Mouse (Mus musculus): ENCODE results near the gene Eri3.

The Eri3 gene

GRCm38 (mm10) chr4:117550140-117550851 lies at the start of gene Eri3:
TSS of gene Eri3 (plus strand) at chr4:117550365.
- in situ Hi-C loops (cut with MboI; ENCODE audit: low pct_unique_long_range_greater_than_20kb in 1 of 2, low sequenced_read_pairs in 2 of 2, unreplicated experiment in 1 of 2): no loop called here

- in situ Hi-C loops (cut with MboI; ENCODE audit: low pct_unique_long_range_greater_than_20kb in 1 of 2, low sequenced_read_pairs in 2 of 2, unreplicated experiment in 1 of 2): no loop called here
These were observed 31.9 kb upstream of the Eri3 start for GRCm38 (mm10) chr4:117518246-117518645.

- in situ Hi-C loops (cut with MboI; ENCODE audit: low pct_unique_long_range_greater_than_20kb in 1 of 2, low sequenced_read_pairs in 2 of 2, unreplicated experiment in 1 of 2): no loop called here
These were observed 28.8 kb upstream of the Eri3 start for GRCm38 (mm10) chr4:117521350-117521749.

- in situ Hi-C loops (cut with MboI; ENCODE audit: low pct_unique_long_range_greater_than_20kb in 1 of 2, low sequenced_read_pairs in 2 of 2, unreplicated experiment in 1 of 2): no loop called here
These were observed 24.2 kb upstream of the Eri3 start for GRCm38 (mm10) chr4:117525990-117526389.

- in situ Hi-C loops (cut with MboI; ENCODE audit: low pct_unique_long_range_greater_than_20kb in 1 of 2, low sequenced_read_pairs in 2 of 2, unreplicated experiment in 1 of 2): no loop called here
These were observed 22.9 kb upstream of the Eri3 start for GRCm38 (mm10) chr4:117527116-117527899.

GRCm38 (mm10) chr4:117527952-117528351 lies 22.2 kb upstream of the Eri3 start:
- in situ Hi-C loops (cut with MboI; ENCODE audit: low pct_unique_long_range_greater_than_20kb in 1 of 2, low sequenced_read_pairs in 2 of 2, unreplicated experiment in 1 of 2): no loop called here

- in situ Hi-C loops (cut with MboI; ENCODE audit: low pct_unique_long_range_greater_than_20kb in 1 of 2, low sequenced_read_pairs in 2 of 2, unreplicated experiment in 1 of 2): no loop called here
These were observed 20.3 kb upstream of the Eri3 start for GRCm38 (mm10) chr4:117529843-117530242.

- in situ Hi-C loops (cut with MboI; ENCODE audit: low pct_unique_long_range_greater_than_20kb in 1 of 2, low sequenced_read_pairs in 2 of 2, unreplicated experiment in 1 of 2): no loop called here
These were observed 14.5 kb upstream of the Eri3 start for GRCm38 (mm10) chr4:117535496-117536200.

GRCm38 (mm10) chr4:117537002-117537401 lies 13.2 kb upstream of the Eri3 start:
- in situ Hi-C loops (cut with MboI; ENCODE audit: low pct_unique_long_range_greater_than_20kb in 1 of 2, low sequenced_read_pairs in 2 of 2, unreplicated experiment in 1 of 2): no loop called here

GRCm38 (mm10) chr4:117539329-117539980 lies 10.7 kb upstream of the Eri3 start:
- in situ Hi-C loops (cut with MboI; ENCODE audit: low pct_unique_long_range_greater_than_20kb in 1 of 2, low sequenced_read_pairs in 2 of 2, unreplicated experiment in 1 of 2): no loop called here

GRCm38 (mm10) chr4:117540571-117540970 lies 9.6 kb upstream of the Eri3 start:
- in situ Hi-C loops (cut with MboI; ENCODE audit: low pct_unique_long_range_greater_than_20kb in 1 of 2, low sequenced_read_pairs in 2 of 2, unreplicated experiment in 1 of 2): no loop called here

- in situ Hi-C loops (cut with MboI; ENCODE audit: low pct_unique_long_range_greater_than_20kb in 1 of 2, low sequenced_read_pairs in 2 of 2, unreplicated experiment in 1 of 2): no loop called here
These were observed 4.7 kb upstream of the Eri3 start for GRCm38 (mm10) chr4:117545448-117545847.

- in situ Hi-C loops (cut with MboI; ENCODE audit: low pct_unique_long_range_greater_than_20kb in 1 of 2, low sequenced_read_pairs in 2 of 2, unreplicated experiment in 1 of 2): no loop called here
These were observed 3.5 kb upstream of the Eri3 start for GRCm38 (mm10) chr4:117546616-117547015.

- in situ Hi-C loops (cut with MboI; ENCODE audit: low pct_unique_long_range_greater_than_20kb in 1 of 2, low sequenced_read_pairs in 2 of 2, unreplicated experiment in 1 of 2): no loop called here
These were observed 589 bp upstream of the Eri3 start for GRCm38 (mm10) chr4:117549576-117549975.

GRCm38 (mm10) chr4:117551144-117552000 lies 1.2 kb downstream of the Eri3 start:
- in situ Hi-C loops (cut with MboI; ENCODE audit: low pct_unique_long_range_greater_than_20kb in 1 of 2, low sequenced_read_pairs in 2 of 2, unreplicated experiment in 1 of 2): no loop called here

- in situ Hi-C loops (cut with MboI; ENCODE audit: low pct_unique_long_range_greater_than_20kb in 1 of 2, low sequenced_read_pairs in 2 of 2, unreplicated experiment in 1 of 2): no loop called here
These were observed 5.3 kb downstream of the Eri3 start for GRCm38 (mm10) chr4:117555495-117555894.

- in situ Hi-C loops (cut with MboI; ENCODE audit: low pct_unique_long_range_greater_than_20kb in 1 of 2, low sequenced_read_pairs in 2 of 2, unreplicated experiment in 1 of 2): no loop called here
These were observed 6.2 kb downstream of the Eri3 start for GRCm38 (mm10) chr4:117556372-117556771.

- in situ Hi-C loops (cut with MboI; ENCODE audit: low pct_unique_long_range_greater_than_20kb in 1 of 2, low sequenced_read_pairs in 2 of 2, unreplicated experiment in 1 of 2): no loop called here
These were observed 7.0 kb downstream of the Eri3 start for GRCm38 (mm10) chr4:117557068-117557645.
